Mouse (Mus musculus) liver, adult 2 months (tissue): ENCODE measurements around the gene Lrrc10. TPM values are rescaled to one million over a fixed set of nuclear protein-coding genes. Genes with fewer than 3 reads are reported as not detected.

Source experiments
- DNase-seq: peaks from one replicate; pipeline ENCODE4 v3.0.0-alpha.2; 2011; ENCODE audit warnings: low read depth, low spot score; ENCODE audit errors: extremely low read depth
- H3K27ac ChIP-seq: fragments of 200-500 bp; replicated peaks from 2 replicates; pipeline ENCODE4 v1.5.1; 2012; ENCODE audit warnings: low read depth, mild to moderate bottlenecking, control low read depth, inconsistent platforms, low read length; ENCODE audit not compliant: insufficient read depth
- H3K27me3 ChIP-seq: fragments of 200-500 bp; 2 replicates; pipeline ENCODE4 v1.6.1; 2012; ENCODE audit warnings: mild to moderate bottlenecking, moderate library complexity, low read length, inconsistent platforms; ENCODE audit not compliant: control insufficient read depth, insufficient read depth
- H3K36me3 ChIP-seq: fragments of 200-500 bp; 2 replicates; pipeline ENCODE4 v1.6.1; 2012; ENCODE audit warnings: low read length, inconsistent platforms; ENCODE audit not compliant: control insufficient read depth, insufficient read depth
- H3K4me1 ChIP-seq: fragments of 200-500 bp; 2 replicates; pipeline ENCODE4 v1.6.1; 2011; ENCODE audit warnings: low read length; ENCODE audit not compliant: control insufficient read depth, insufficient read depth
- H3K4me3 ChIP-seq: fragments of 200-500 bp; 2 replicates; pipeline ENCODE4 v1.5.1; 2011; ENCODE audit warnings: low read depth, mild to moderate bottlenecking, control low read depth, low read length, moderate library complexity; ENCODE audit not compliant: insufficient read depth
- H3K79me2 ChIP-seq: fragments of 200-500 bp; 2 replicates; pipeline ENCODE4 v1.6.1; 2012; ENCODE audit warnings: inconsistent platforms, mild to moderate bottlenecking, low read length, moderate library complexity; ENCODE audit not compliant: control insufficient read depth, insufficient read depth
- H3K9ac ChIP-seq: fragments of 200-500 bp; 2 replicates; pipeline ENCODE4 v1.6.1; 2012; ENCODE audit warnings: low read depth, mild to moderate bottlenecking, control low read depth, inconsistent platforms, low read length
- CTCF ChIP-seq: fragments of 200-500 bp; IDR thresholded peaks from 2 replicates; pipeline ENCODE4 v1.5.1; 2011; ENCODE audit warnings: low read depth, low read length, control low read depth
- POLR2A ChIP-seq: fragments of 200-500 bp; IDR thresholded peaks from 2 replicates; pipeline ENCODE4 v1.6.1; 2011; ENCODE audit warnings: low read length, control low read depth; ENCODE audit not compliant: insufficient read depth; ENCODE audit errors: extremely low read depth
- WGBS: fragments of 180-500 bp; shearing (Covaris S2); methylation state at CpG from one replicate; pipeline ENCODE4 v1.1.7; 2018; 5-methylcytosine and 5-hydroxymethylcytosine counted together
- polyA plus RNA-seq: library from polyadenylated mRNA; depleted of rRNA; stranded (reverse); fragments of >200 nt; gene quantifications from 2 replicates; pipeline ENCODE4 v1.2.3, GENCODE M21; 2012; rRNA removed
- total RNA-seq: library from RNA; depleted of rRNA; stranded (reverse); fragments of >200 nt; gene quantifications from 2 replicates; pipeline ENCODE4 v1.2.3, GENCODE M21; 2014; rRNA removed

The Lrrc10 gene
- total and polyA plus RNA-seq, 2 experiments, result not detected

GRCm38 (mm10) chr10:117094504-117095329 is 49.6 kb downstream of the Lrrc10 start:
- Histone ChIP-seq H3K36me3 (peaks cover 6% of the 10 kb centered on the region), H3K27ac (no peak overlapping the region)
- TF ChIP-seq POLR2A (no peak), CTCF (no peak)

GRCm38 (mm10) chr10:117096096-117096495 is 51.0 kb downstream of the Lrrc10 start:
- Histone ChIP-seq H3K9ac (no peak overlapping the region), H3K27ac (no peak overlapping the region), H3K27me3 (no peaks in the 10 kb centered on the region), H3K36me3 (peaks cover 6% of the 10 kb centered on the region), H3K4me1 (no peaks in the 10 kb centered on the region), H3K4me3 (no peak overlapping the region), H3K79me2 (peaks cover 14% of the 10 kb centered on the region; the same call in 1 of the 2 replicates)
- TF ChIP-seq POLR2A, result no peak
- TF ChIP-seq CTCF, result no peak
- no peak for DNase-seq
- WGBS, result 89% methylated on average over 6 of the region's 6 CpGs

More at GRCm38 (mm10) chr10:117094504-117095329, 49.6 kb downstream of the Lrrc10 start:
- Histone ChIP-seq H3K4me1 (no peaks in the 10 kb centered on the region), H3K4me3 (no peak overlapping the region), H3K27me3 (no peaks in the 10 kb centered on the region), H3K9ac (no peak overlapping the region), H3K79me2 (peaks cover 14% of the 10 kb centered on the region; the same call in 1 of the 2 replicates)
- 73% methylated on average over 15 of the region's 15 CpGs for WGBS
- no peak for DNase-seq

Other genes starting within 250 kb of the Lrrc10 start
- not detected in 2 replicates for gene Myrfl, start 148.4 kb upstream of the Lrrc10 start, total RNA-seq
- gene Myrfl, start 148.4 kb upstream of the Lrrc10 start, polyA plus RNA-seq, result not detected in 2 replicates
- gene Rab3ip, start 94.6 kb upstream of the Lrrc10 start, total RNA-seq, result 23.9 and 25.9 TPM in 2 replicates
- 57.7 and 66.5 TPM in 2 replicates for gene Rab3ip, start 94.6 kb upstream of the Lrrc10 start, polyA plus RNA-seq
- gene Gm10271, start 72.7 kb upstream of the Lrrc10 start, total RNA-seq, result not detected in 2 replicates
- gene Gm10271, start 72.7 kb upstream of the Lrrc10 start, polyA plus RNA-seq, result not detected in 2 replicates
- not detected in 2 replicates for gene Best3, start 59.0 kb upstream of the Lrrc10 start, total RNA-seq
- gene Best3, start 59.0 kb upstream of the Lrrc10 start, polyA plus RNA-seq, result not detected in 2 replicates
- gene Cct2, start 18.5 kb downstream of the Lrrc10 start, total RNA-seq, result 114 and 116 TPM in 2 replicates
- 36.6 and 40.1 TPM in 2 replicates for gene Cct2, start 18.5 kb downstream of the Lrrc10 start, polyA plus RNA-seq
- 11.1 and 15.2 TPM in 2 replicates for gene Frs2, start 103.2 kb downstream of the Lrrc10 start, total RNA-seq
- 6.0 and 7.4 TPM in 2 replicates for gene Frs2, start 103.2 kb downstream of the Lrrc10 start, polyA plus RNA-seq
- 19.5 and 19.6 TPM in 2 replicates for gene Yeats4, start 179.2 kb downstream of the Lrrc10 start, total RNA-seq
- 16.3 and 17.9 TPM in 2 replicates for gene Yeats4, start 179.2 kb downstream of the Lrrc10 start, polyA plus RNA-seq
- gene 9530003J23Rik, start 193.4 kb downstream of the Lrrc10 start, total RNA-seq, result not detected in 2 replicates
- gene 9530003J23Rik, start 193.4 kb downstream of the Lrrc10 start, polyA plus RNA-seq, result not detected in 2 replicates
- gene Lyz2, start 237.0 kb downstream of the Lrrc10 start, total RNA-seq, result 111 and 130 TPM in 2 replicates
- gene Lyz2, start 237.0 kb downstream of the Lrrc10 start, polyA plus RNA-seq, result 27.8 and 39.0 TPM in 2 replicates
- not detected in 2 replicates for gene Lyz1, start 247.5 kb downstream of the Lrrc10 start, total RNA-seq
- gene Lyz1, start 247.5 kb downstream of the Lrrc10 start, polyA plus RNA-seq, result not detected in 2 replicates